Mouse (Mus musculus): ENCODE data around the gene Herc2. TPM values are rescaled to one million over a fixed set of nuclear protein-coding genes. Genes with fewer than 3 reads are reported as not detected.

Herc2 gene
- polyA plus RNA-seq, 1 experiment from 2014 or later: 15.5 TPM

DNA sequence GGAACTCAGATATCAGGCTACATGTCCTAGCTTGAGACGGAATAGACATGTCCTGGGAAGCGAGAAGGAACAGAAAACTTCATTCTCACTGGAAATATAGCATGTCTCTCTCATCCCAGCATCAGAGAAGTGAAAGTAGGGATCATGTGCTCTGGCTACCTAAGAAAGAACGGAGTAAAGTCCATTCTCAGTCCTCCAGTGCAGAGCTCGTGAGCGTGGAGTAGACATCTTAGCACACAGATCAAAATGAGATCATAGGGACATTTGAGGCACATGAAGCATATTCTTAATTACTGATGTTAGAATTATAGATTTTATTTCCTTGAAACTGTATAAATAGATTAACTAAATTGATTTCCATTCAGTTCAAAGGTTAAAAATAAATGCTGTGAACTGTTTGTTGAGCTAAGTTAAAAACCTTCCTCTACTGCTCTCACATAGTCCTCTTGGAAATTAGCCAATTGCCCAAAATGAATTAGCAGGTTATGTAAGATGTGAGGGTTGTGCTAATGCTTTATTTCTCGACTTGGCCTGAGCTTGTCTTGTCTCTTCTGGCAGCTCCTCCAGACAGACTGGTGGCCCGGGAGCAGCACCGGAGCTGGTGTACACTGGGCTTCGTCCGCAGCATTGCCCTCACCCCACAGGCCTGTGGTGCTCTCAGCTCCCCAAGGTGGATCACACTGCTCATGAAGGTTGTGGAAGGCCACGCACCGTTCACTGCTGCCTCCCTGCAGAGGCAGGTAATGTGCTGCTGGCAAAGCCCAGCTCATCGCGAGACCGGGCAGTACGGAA, 102.1 kb downstream of the Herc2 start:
- peaks cover 6% of the 10 kb centered on the region; the same call in 1 of the 2 replicates for H3K36me3 ChIP-seq (ENCODE audit: control insufficient read depth, insufficient read depth, low read length)
- ATAC-seq: peak; percentile 69; the same call in 1 of the 2 replicates

DNA sequence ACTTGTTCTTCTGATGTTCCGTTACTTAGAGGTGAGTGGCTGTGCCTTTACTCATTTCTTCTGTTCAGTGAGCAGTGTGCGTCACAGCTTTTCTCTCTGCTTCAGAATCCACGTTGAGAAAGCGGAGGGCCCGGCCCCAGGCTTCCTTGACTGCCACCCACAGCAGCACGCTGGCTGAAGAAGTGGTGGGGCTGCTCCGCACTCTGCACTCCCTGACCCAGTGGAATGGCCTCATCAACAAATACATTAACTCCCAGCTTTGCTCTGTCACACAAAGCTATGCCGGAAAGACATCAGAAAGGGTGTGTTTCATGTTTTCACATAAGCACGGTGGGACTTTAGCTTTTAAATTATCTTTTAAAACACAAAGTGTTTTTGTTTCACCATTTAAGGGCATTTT, 103.2 kb downstream of the Herc2 start:
- peaks cover 11% of the 10 kb centered on the region; the same call in 1 of the 2 replicates for H3K36me3 ChIP-seq (ENCODE audit: control insufficient read depth, insufficient read depth, low read length)

More for the DNA sequence above, 102.1 kb downstream of the Herc2 start:
- Histone ChIP-seq H3K4me1 (ENCODE audit: control insufficient read depth, insufficient read depth, low read length) (no peaks in the 10 kb centered on the region), H3K27ac (ENCODE audit: low read length) (no peak overlapping the region), H3K9me3 (ENCODE audit: control insufficient read depth, low read length) (no peaks in the 10 kb centered on the region), H3K4me2 (ENCODE audit: low read depth, low read length) (no peak overlapping the region), H3K4me3 (ENCODE audit: low read length) (no peak overlapping the region), H3K9ac (ENCODE audit: low read depth, low read length) (no peak overlapping the region), H3K27me3 (replicated peaks; ENCODE audit: control insufficient read depth, insufficient read depth, low read length) (no peaks in the 10 kb centered on the region)
- WGBS: 92% methylated on average over 16 of the region's 16 CpGs

DNA sequence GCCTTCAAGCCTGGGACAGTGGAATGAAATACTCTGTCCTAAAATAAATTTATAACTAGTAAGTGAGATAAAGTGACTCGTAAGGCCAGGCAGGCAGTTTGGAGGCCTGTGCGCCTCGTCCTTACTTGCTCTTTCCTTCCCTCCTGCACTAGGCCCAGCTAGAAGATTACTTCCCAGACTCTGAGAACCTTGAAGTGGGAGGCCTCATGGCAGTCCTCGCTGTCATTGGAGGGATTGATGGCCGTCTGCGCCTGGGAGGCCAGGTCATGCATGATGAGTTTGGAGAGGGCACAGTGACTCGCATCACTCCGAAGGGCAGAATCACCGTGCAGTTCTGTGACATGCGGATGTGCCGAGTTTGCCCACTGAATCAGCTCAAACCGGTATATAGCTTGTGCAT, 103.6 kb downstream of the Herc2 start:
- Histone ChIP-seq H3K4me3 (ENCODE audit: low read length) (no peak overlapping the region), H3K27me3 (replicated peaks; ENCODE audit: control insufficient read depth, insufficient read depth, low read length) (no peaks in the 10 kb centered on the region), H3K27ac (ENCODE audit: low read length) (no peak overlapping the region), H3K36me3 (ENCODE audit: control insufficient read depth, insufficient read depth, low read length) (peaks cover 11% of the 10 kb centered on the region; the same call in 1 of the 2 replicates), H3K9ac (ENCODE audit: low read depth, low read length) (no peak overlapping the region), H3K4me1 (ENCODE audit: control insufficient read depth, insufficient read depth, low read length) (no peaks in the 10 kb centered on the region), H3K9me3 (ENCODE audit: control insufficient read depth, low read length) (no peaks in the 10 kb centered on the region), H3K4me2 (ENCODE audit: low read depth, low read length) (no peak overlapping the region)
- 88% methylated on average over 12 of the region's 12 CpGs for WGBS
- ATAC-seq: no peak

More for the DNA sequence above, 103.2 kb downstream of the Herc2 start:
- Histone ChIP-seq H3K27ac (ENCODE audit: low read length) (no peak overlapping the region), H3K4me3 (ENCODE audit: low read length) (no peak overlapping the region), H3K4me1 (ENCODE audit: control insufficient read depth, insufficient read depth, low read length) (no peaks in the 10 kb centered on the region), H3K27me3 (replicated peaks; ENCODE audit: control insufficient read depth, insufficient read depth, low read length) (no peaks in the 10 kb centered on the region), H3K4me2 (ENCODE audit: low read depth, low read length) (no peak overlapping the region), H3K9me3 (ENCODE audit: control insufficient read depth, low read length) (no peaks in the 10 kb centered on the region), H3K9ac (ENCODE audit: low read depth, low read length) (no peak overlapping the region)
- WGBS: 89% methylated on average over 9 of the region's 9 CpGs
- ATAC-seq: no peak

DNA sequence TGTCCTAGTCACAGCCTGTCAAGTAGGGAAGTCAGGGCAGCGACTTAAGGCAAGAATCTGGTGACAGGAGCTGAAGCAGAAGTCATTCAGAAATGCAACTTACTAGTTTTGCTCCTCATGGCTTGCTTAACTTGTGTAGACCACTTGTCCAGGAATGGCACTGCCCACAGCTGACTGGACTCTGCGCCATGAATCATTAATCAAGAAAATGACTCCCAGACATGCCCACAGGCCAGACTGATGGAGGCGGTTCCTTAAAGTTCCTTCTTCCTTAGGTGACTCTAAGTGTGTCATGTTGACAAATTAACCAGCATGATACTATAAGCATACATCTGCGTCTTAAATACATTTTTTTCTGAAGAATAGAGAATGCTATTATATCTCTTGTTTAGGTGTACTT, 113.3 kb downstream of the Herc2 start:
- Histone ChIP-seq H3K4me2 (ENCODE audit: low read depth, low read length) (no peak overlapping the region), H3K9me3 (ENCODE audit: control insufficient read depth, low read length) (no peaks in the 10 kb centered on the region), H3K4me1 (ENCODE audit: control insufficient read depth, insufficient read depth, low read length) (no peaks in the 10 kb centered on the region), H3K9ac (ENCODE audit: low read depth, low read length) (no peak overlapping the region), H3K36me3 (ENCODE audit: control insufficient read depth, insufficient read depth, low read length) (0 out of 2 replicates have a peak, but pooled peaks cover 4% of the 10 kb centered on the region), H3K27me3 (replicated peaks; ENCODE audit: control insufficient read depth, insufficient read depth, low read length) (no peaks in the 10 kb centered on the region), H3K27ac (ENCODE audit: low read length) (no peak overlapping the region), H3K4me3 (ENCODE audit: low read length) (no peak overlapping the region)
- 94% methylated on average over 4 of the region's 4 CpGs for WGBS
- no peak for ATAC-seq

DNA sequence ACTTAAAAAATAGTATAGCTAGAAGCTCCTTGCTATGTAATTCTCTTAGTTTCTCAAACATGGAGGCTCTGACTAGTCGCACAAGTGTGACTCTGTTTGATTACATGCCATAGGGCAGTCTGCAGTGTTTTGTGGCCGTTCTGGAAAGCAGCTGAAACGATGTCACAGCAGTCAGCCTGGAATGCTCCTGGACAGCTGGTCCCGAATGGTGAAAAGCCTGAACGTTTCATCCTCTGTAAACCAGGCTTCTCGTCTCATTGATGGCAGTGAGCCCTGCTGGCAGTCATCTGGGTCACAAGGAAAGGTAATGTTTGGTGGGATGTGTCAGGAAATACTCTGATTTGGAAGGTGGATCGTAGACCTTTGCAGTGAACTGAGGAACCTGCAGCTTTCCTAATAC, 118.7 kb downstream of the Herc2 start:
- H3K4me1 ChIP-seq (ENCODE audit: control insufficient read depth, insufficient read depth, low read length): no peaks in the 10 kb centered on the region
- no peak for ATAC-seq
- no peaks in the 10 kb centered on the region for H3K36me3 ChIP-seq (ENCODE audit: control insufficient read depth, insufficient read depth, low read length)
- no peak overlapping the region for H3K4me3 ChIP-seq (ENCODE audit: low read length)
- no peak overlapping the region for H3K9ac ChIP-seq (ENCODE audit: low read depth, low read length)
- H3K27me3 ChIP-seq (replicated peaks; ENCODE audit: control insufficient read depth, insufficient read depth, low read length): no peaks in the 10 kb centered on the region
- H3K4me2 ChIP-seq (ENCODE audit: low read depth, low read length): no peak overlapping the region
- WGBS: 70% methylated on average over 7 of the region's 7 CpGs
- no peak overlapping the region for H3K27ac ChIP-seq (ENCODE audit: low read length)
- H3K9me3 ChIP-seq (ENCODE audit: control insufficient read depth, low read length): no peaks in the 10 kb centered on the region

DNA sequence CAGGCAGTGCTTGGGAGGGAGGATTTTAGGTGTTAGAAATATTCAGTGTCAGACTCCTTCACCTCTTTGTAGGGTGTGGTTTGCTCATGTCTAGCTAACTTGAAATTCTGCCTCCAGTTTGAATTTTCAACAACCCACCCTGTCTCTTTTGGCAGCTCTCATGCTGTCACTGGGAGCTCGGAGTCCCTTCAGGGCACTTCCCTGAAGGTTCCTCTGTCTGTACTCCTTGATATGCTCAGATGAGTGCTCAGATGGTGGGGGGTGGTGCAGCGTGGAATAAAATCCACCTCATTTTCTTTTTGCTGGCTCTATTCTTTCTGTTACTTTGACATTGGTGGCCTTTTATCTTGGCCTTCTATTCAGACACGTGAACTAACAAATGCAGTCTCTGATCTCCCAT, 127.4 kb downstream of the Herc2 start:
- Histone ChIP-seq H3K9ac (ENCODE audit: low read depth, low read length) (no peak overlapping the region), H3K4me3 (ENCODE audit: low read length) (no peak overlapping the region), H3K27ac (ENCODE audit: low read length) (no peak overlapping the region), H3K9me3 (ENCODE audit: control insufficient read depth, low read length) (no peaks in the 10 kb centered on the region), H3K4me2 (ENCODE audit: low read depth, low read length) (no peak overlapping the region), H3K4me1 (ENCODE audit: control insufficient read depth, insufficient read depth, low read length) (no peaks in the 10 kb centered on the region), H3K27me3 (replicated peaks; ENCODE audit: control insufficient read depth, insufficient read depth, low read length) (no peaks in the 10 kb centered on the region), H3K36me3 (ENCODE audit: control insufficient read depth, insufficient read depth, low read length) (no peaks in the 10 kb centered on the region)
- 78% methylated on average over 3 of the region's 3 CpGs for WGBS
- ATAC-seq: no peak

DNA sequence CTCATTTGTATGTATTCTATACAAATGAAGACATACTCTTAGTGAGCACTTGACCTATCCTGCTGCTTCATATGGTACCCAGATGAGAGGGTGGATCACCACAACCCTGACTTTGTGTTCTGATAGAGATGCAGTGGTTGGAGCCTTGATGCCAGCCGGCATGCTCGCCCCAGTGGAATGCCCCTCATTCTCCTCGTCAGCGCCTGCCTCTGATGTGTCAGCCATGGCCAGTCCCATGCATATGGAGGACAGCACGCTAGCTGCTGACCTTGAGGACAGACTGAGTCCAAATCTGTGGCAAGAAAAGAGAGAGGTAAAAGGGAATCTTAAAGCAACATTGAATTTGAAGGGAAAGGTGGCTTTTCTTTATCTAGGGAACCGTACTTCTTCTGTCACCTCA, 141.0 kb downstream of the Herc2 start:
- Histone ChIP-seq H3K9me3 (ENCODE audit: control insufficient read depth, low read length) (no peaks in the 10 kb centered on the region), H3K27me3 (replicated peaks; ENCODE audit: control insufficient read depth, insufficient read depth, low read length) (no peaks in the 10 kb centered on the region), H3K4me2 (ENCODE audit: low read depth, low read length) (no peak overlapping the region), H3K4me3 (ENCODE audit: low read length) (no peak overlapping the region), H3K9ac (ENCODE audit: low read depth, low read length) (no peak overlapping the region), H3K36me3 (ENCODE audit: control insufficient read depth, insufficient read depth, low read length) (peaks cover 11% of the 10 kb centered on the region), H3K4me1 (ENCODE audit: control insufficient read depth, insufficient read depth, low read length) (no peaks in the 10 kb centered on the region), H3K27ac (ENCODE audit: low read length) (no peak overlapping the region)
- WGBS: 94% methylated on average over 6 of the region's 6 CpGs
- no peak for ATAC-seq

DNA sequence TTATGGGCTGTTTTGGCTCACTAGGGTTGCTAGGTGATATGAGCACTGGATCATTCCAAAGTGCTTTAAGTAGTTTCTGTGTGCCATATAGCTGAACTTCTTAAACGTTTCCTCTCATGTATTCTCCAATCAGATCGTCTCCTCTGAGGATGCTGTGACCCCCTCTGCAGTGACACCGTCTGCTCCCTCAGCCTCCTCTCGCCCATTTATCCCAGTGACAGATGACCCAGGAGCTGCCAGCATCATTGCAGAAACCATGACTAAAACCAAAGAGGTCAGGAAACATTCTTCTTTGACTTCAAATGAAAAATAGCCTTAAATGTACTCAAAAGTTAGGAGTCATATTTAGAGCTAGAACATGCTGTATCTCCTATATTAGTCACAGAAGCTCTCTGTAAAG, 141.7 kb downstream of the Herc2 start:
- no peak for ATAC-seq
- H3K4me2 ChIP-seq (ENCODE audit: low read depth, low read length): no peak overlapping the region
- no peaks in the 10 kb centered on the region for H3K4me1 ChIP-seq (ENCODE audit: control insufficient read depth, insufficient read depth, low read length)
- H3K9me3 ChIP-seq (ENCODE audit: control insufficient read depth, low read length): no peaks in the 10 kb centered on the region
- H3K27me3 ChIP-seq (replicated peaks; ENCODE audit: control insufficient read depth, insufficient read depth, low read length): no peaks in the 10 kb centered on the region
- WGBS: 75% methylated on average over 4 of the region's 4 CpGs
- H3K9ac ChIP-seq (ENCODE audit: low read depth, low read length): no peak overlapping the region
- H3K36me3 ChIP-seq (ENCODE audit: control insufficient read depth, insufficient read depth, low read length): peaks cover 11% of the 10 kb centered on the region
- no peak overlapping the region for H3K27ac ChIP-seq (ENCODE audit: low read length)
- no peak overlapping the region for H3K4me3 ChIP-seq (ENCODE audit: low read length)

DNA sequence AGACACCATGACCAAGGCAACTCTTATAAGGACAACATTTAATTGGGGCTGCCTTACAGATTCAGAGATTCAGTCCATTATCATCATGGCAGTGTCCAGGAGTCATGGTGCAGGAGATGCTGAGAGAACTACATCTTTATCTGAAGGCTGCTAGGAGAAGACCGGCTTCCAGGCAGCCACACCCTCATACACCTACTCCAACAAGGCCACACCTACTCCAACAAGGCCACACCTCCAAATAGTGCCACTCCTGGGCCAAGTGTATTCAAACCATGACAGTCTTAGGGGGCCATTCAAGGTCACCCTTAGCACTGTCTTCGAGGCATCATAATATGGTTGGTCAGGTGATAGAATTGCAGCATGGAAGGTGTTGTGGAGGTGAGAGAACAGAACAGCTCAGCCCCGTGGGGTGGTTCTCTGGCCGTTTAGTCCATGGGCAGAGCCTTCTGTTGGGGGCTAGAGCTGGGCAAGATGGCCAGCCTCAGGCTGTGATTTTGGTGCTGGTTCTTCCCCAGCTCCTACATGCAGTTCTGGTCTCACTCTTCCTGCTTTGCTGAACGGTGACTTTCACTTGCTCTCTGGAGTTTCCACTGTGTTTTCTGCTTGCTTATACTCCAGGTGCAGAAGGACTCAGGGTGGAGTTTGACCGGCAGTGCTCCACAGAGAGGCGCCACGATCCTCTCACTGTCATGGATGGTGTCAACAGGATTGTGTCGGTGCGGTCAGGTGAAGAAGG, 151.7 kb downstream of the Herc2 start:
- 91% methylated on average over 10 of the region's 10 CpGs for WGBS
- H3K27me3 ChIP-seq (replicated peaks; ENCODE audit: control insufficient read depth, insufficient read depth, low read length): no peaks in the 10 kb centered on the region
- ATAC-seq: no peak
- H3K36me3 ChIP-seq (ENCODE audit: control insufficient read depth, insufficient read depth, low read length): peaks cover 13% of the 10 kb centered on the region; the same call in 1 of the 2 replicates
- H3K4me3 ChIP-seq (ENCODE audit: low read length): no peak overlapping the region
- H3K9me3 ChIP-seq (ENCODE audit: control insufficient read depth, low read length): no peaks in the 10 kb centered on the region
- no peak overlapping the region for H3K27ac ChIP-seq (ENCODE audit: low read length)
- H3K4me1 ChIP-seq (ENCODE audit: control insufficient read depth, insufficient read depth, low read length): no peaks in the 10 kb centered on the region
- H3K9ac ChIP-seq (ENCODE audit: low read depth, low read length): no peak overlapping the region
- H3K4me2 ChIP-seq (ENCODE audit: low read depth, low read length): no peak overlapping the region

All from intestine, embryonic 16.5 days (tissue).